Mouse (Mus musculus) liver, adult (tissue): Measurements from ENCODE around the gene Atg9b.

Experiments
- GATA4 ChIP-seq: IDR thresholded peaks from 2 replicates; pipeline ENCODE4 v1.6.1; 2014; ENCODE audit warnings: mild to moderate bottlenecking, low read length; ENCODE audit not compliant: insufficient replicate concordance

Atg9b gene

DNA sequence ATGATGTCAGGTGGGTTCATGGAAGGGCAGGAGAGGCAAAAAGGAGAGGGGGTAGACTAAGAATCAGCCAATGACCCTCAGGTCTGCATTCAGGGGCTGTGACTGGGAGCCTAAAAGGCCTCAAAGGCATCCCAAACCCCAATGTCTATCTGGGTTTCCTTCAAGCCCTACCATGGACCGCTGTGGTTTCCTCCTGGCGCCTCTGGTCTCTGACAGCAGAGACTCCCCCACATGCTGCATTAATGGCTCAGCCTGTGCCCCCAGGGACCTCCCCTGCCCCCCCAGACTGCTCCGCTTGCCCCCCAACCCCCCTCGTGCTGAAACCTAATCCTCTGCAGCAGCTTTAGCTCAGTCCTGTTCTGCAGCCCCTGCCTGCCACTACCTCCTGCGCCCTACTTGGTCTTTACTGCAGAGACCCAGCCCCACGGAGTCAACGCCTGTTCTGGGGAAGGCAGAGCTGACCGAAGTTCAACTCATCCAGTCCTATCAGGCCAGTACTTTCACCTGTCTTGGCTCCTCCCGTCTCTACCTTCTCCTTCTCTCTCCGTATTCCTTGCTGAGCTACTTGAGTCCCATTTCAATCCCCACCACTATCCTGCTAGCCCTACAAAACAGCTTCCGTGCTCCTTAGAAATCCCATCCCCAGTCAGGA, 21.2 kb upstream of the Atg9b start, which contains the start of gene Asic3:
Asic3 (plus strand) TSS at position 351 of the 652 bp plus-strand sequence.
- no peak for TF ChIP-seq GATA4

DNA sequence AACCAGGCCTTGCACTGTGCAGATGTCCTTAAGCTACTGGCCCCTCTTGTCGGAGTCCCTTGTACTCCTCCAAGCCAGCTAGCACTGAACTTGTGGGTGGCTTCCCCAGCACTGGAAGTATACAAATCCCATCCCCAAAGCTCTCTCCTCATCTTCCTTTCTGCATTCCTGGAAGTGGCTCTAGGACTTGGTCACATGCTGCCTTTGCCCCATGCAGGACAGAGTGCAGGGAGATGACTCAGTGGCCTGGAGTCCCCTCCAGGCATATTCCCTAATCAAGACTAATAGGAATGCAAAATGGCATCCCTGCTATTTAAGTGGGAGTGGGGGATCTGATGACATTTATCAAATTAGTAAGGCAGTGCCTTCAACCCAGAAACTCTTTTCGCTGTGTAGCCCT, 20.1 kb upstream of the Atg9b start:
- TF ChIP-seq GATA4, result no peak

DNA sequence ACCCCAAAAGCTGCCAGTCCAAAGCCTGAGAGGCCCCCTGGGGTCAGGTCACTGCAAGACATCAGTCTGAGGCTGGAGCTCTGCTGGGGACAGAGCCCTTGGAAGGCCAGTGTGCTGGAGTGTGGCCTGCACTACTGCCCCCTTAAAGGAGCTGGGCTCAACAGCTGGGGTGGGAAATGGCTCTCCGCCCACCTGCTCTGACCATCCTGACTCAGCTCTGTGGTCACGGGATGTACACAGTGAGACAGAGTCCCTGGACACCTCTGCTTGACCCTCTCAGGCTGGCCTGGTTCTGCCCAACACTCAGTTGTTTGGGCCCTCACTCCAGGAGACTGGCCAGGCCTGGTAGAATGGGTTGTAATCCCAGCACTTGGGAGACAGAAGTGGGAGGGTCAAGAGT, 17.5 kb upstream of the Atg9b start:
- TF ChIP-seq GATA4, result no peak

DNA sequence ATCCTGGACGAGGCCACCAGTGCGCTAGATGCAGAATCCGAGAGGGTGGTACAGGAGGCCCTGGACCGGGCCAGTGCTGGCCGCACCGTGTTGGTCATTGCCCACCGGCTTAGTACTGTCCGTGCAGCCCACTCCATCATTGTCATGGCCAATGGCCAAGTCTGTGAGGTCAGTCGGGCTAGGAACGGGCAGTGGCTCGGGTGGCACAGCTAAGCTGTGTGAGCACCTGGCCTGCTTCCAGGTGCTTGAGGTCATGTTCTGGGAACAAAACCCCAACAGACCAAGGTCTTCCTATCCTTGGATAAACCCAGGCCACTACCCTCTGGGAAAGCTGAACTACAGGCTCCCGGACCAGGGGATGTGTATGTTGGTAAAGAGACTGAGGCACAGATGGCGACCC, 16.7 kb upstream of the Atg9b start:
- TF ChIP-seq GATA4, result no peak

DNA sequence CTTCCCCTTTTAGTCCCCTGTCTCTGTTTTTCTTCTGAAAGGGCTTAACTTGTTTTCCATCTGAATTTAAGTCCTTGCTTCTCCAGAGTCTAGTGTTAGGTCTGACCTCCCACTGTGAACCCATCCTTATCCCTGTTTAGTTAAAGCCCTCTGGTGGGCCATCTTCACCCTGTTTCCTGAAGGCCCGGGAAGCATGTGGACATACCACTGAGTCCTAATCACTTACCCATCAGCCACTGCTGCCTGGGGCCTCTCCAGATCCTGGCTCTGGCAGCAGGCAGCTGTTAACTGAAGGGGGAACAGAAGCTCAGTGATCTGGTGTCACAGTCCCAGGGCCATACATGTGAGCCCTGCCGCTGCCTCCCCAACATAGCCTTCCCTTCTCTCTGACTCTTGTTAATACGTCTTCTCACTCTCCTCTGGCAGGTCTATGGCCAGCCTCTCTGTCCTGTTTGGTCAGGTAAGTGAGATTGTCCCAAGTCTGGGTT, 13.5 kb upstream of the Atg9b start:
- TF ChIP-seq GATA4, result no peak

DNA sequence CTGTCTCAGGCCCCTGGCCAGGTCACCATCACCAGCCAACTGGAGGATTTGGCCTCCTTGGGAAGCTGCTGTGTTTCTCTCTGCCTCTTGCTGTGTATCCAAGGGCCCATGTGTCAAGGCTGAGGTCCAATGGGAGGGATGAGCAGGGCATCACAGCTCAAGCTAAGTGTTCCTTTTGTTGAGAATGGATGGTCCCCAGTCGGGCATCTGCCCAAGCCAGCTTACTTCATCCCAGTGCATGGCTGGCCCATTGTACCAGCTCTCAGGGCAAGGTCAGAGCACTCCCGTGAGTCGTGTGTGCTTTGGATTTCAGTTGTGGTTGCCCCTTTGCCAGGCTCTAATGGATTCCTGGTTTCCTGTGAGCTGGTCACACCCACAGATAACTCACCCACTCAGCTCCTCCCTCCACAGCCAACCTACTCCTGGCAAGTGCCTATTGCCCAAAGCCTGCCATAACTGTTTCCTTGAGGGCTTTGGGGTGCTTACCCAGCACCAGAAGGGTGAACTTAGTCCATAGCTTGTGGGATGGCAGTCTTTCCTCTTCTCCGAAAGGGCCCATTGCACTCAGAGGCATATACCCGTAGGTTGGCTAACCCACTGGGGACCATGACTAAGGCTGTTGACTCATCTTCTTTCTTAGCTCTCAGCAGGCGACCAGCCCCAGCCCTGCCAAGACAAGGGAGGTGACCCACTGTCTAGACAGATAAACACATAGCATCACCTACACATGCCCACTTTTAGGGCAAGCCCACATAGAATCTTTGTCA, 12.8 kb upstream of the Atg9b start:
- TF ChIP-seq GATA4, result no peak

DNA sequence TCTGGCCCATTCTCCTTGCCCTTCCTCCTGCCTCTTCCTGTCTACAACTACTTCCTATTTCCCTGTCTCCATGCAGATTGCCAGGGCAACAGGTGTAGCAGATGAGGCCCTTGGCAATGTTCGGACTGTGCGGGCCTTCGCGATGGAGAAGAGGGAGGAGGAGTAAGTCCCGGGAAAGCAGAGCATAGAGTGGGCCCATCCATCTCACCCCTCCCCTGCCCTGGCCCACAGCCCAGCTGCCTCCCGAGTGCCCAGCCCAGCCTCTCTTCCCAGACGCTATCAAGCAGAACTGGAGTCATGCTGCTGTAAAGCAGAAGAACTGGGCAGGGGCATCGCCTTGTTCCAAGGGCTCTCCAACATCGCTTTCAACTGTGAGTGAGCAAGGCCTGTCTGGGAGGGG, 10.0 kb upstream of the Atg9b start:
- no peak for TF ChIP-seq GATA4

DNA sequence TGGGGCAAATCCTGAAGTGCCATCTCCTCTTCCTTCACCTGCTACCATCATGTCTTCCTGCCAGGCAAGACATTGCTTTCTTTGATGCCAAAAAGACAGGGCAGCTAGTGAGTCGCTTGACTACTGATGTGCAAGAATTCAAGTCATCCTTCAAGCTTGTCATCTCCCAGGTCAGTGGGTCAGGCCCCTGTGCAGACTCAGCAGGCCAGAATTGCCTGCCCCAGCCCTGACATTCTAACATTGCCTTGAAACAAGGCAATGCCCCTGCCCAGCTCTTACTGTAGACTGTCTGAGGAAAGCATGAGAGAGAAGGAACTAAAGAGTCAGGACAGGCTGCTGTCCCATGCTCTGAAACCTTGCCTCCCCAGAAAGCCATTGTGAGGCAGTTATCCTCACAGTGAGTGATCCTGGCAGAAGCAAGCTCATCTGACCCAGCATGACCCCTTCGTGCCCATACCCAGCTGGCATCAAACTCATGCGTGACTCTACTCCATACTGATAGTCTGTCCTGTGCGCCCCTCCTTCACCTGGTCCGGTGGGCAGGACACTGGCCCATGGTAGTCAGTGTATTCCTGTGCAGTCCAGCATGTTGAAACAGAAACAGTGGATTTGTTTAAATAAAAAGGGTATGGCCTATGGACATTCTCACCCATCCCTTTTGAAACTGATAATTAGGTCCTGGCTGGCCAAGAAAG, 9.1 kb upstream of the Atg9b start:
- TF ChIP-seq GATA4, result no peak

DNA sequence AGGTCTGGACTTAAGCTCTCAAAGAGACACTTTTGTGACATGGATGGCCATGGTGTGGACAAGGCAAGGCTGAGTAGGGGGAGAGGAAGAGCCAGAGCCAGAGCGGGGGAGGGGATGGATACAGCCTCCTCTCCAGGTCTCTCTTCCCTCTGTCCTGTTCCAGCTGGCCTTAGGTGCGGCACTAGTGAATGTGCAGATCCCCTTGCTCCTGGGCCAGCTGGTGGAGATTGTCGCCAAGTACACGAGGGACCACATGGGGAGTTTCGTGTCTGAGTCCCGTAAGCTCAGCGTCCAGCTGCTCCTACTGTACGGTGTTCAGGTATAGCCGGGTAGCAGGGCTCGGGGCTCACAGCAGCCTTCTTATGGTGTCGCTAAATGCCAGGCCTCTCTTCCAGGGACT, 8.4 kb upstream of the Atg9b start:
- TF ChIP-seq GATA4, result no peak

DNA sequence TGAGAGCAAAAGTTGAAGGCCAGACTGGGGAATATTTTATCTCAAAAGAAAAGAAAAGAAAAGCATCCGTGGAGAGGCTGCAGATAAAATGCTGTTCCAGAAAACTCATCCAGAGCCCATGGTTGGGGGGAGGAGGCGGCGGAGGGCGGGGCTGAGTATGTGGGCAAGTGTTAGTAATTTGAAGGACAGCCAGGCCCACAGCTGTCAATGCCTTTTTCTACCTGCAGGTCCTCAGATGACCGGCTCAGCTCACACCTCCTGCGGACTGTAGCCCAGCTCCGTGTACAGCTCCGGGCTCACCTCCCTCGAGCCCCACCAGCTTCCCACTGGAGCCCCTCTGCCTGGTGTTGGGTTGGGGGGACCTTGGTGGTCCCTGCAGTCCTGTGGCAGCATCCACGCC, 7.7 kb upstream of the Atg9b start:
- no peak for TF ChIP-seq GATA4

DNA sequence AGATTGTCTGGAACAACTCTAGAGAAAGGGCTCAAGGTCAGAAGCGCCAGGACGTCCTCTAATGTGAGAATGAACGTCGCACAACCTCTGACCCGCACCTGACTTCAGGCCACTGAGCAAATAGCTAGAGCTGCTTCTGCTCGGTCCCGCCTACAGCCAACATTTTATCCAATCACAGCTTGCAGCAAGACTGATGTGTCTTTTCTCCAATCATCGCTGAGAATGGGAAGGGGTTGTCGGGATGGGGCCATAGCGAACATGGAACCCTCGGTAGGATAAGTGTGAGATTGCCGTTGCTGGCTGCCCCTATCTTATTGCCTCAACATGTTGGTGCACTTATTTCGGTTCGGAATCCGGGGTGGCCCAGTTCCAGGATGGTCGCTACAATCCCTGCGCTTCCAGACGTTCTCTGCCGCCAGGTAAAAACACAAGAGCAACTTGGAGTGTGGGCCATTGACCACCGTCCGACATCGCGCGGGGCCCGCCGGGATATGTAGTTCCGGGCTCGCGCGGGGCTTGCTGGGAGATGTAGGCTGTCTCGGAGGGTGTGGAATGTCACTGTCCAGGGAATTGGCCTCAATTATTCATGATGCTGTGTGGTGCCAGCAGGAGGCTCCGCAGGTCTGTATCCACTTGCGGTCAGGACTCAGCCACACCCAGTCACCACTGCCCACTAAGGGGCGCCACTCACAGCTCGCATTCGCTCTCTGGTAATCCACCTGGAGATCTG, 2.4 kb upstream of the Atg9b start:
- no peak for TF ChIP-seq GATA4

DNA sequence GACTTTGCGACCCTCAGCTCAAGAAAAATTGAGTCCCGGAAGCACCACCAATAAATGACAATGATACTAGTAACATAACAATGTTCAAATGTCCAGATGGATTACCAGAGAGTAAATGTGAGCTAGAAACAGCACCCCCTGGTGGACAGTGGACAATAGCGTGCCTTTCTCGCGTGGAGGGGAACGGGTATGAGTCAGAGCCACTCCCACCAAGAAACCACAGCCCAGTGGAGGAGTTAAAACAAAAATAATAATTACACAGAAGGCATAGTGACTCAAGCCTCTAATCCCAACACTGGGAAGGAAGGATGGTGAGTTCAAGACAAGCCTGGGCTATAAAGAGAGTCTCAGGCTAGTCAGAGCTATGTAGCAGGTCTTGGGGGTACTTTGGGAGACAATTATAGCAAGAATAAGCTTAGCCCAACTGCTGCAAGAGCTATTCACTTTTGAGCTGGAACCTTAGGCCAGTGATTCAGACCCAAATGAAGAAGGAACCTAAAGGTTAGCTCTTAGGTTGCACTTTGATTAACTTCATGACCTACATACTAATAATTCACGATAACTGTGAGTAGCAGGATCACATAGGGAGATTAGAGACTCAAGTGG, 1.6 kb upstream of the Atg9b start, which contains the start of gene Abcb8:
Abcb8 (plus strand) TSS at position 272 of the 606 bp plus-strand sequence.
- no peak for TF ChIP-seq GATA4

DNA sequence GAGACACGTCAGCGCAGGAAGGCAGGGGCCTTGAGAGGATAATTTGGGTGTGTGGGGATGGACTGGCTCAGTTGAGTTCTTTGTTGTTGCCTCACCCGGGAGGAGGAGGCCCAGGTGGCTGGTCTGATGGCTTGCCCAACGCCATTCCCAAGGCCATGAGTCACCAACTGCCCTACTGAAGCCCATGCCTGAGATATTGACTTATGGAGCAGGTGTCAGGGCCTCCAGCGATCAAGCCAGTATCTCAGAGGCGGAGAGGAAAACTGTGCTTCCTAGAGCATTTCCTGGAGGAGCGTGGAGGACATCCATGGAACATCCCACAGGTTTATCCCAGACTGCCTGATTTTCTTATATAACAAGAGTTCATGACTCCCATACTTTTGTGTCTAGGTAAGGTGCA, 781 bp upstream of the Atg9b start:
- TF ChIP-seq GATA4, result no peak

DNA sequence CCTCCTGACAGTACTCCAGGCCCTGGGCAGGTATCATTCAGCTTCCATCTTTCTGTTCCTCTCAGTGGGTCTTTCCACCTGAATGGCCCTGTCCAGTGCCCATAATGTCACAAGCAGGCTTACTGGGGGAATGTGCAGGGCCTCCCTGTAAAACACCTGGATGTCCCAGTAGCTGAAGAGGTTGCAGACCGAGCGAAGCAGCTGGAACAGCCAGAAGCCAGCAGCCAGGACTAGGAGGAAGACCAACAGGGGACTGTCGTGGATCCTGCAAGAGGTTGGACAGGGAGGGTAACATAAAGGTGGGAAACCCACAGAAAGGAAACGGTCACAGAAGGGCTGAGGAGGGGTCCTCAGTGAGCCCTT, 2.3 kb downstream of the Atg9b start:
- no peak for TF ChIP-seq GATA4

DNA sequence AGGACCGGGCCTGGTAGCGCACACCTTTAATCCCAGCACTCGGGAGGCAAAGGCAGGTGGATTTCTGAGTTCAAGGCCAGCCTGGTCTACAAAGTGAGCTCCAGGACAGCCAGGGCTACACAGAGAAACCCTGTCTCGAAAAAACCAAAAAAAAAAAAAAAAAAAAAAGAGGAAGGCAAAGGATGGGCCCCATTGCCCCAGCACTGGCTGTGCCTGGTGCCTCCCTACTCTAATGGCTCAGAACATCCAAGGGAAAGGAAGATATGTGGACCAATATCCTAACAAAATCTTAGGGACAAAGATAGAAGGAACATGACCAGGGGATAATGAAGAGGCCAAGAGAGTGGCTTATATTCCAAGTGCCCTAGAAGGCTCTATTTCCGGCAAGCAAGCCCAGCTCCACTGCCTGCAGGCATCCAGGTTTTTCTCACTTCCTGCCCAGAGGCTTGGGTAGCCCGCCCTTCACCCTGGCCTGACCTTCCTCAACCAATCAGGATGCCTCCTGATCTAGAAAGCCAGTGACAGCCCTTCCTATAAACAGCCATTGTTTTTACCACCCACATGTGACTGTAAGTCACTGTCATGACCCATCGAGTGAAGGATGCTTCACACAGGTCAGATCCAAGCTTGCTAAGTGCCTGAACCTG, 2.8 kb downstream of the Atg9b start:
- TF ChIP-seq GATA4, result no peak
